In the genomic region with DNA sequence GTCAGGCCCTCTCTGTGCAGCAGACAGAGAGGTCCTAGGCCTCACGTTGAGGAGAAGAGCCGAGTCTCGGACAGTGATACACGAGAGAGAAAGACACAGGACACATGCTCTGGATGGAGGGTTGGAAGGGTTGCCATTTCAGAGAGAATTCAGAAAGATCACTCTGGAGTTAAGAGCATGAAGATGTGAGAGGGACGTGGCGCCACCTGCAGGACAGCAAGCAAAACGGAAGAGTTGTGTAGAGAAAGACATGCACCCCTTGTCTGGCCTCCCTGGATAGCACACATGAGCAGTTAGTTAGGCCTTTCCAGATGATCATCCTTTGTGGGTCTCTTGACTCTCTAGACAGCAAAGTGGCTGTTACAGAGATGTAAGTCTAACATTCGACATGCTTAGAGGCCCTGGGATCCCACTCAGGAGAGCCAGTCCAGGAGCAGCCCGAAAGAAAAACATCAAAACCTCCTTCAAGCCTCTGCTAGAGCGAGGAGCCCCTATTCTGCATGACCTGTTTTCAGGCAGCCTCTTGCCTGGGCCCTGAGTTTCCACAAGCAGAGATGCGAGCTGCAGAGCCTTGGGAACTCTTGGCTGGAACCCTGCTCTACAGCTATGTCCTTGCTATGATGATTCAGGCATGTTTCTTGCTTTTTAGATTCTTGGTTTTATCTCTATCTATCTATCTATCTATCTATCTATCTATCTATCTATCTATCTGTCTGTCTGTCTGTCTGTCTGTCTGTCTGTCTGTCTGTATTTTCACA, we compare ENCODE assay signal across 10 mouse cellular contexts. TPM values are rescaled to one million over a fixed set of nuclear protein-coding genes. Genes with fewer than 3 reads are reported as not detected.
DNase-seq lines count a peak whose midpoint lies in the region; ATAC-seq and TF ChIP-seq lines count a peak whose summit lies in the region.
"Had no signal": no experiment of that assay in that cellular context is flagged by ENCODE, and none has a peak within 500 bp of the region (broad histone marks: within the 10 kb centered on the region; RNA-seq: fewer than 3 reads in every experiment).

No protein-coding gene starts in this region.

- H3K9ac ChIP-seq in forebrain, embryonic 11.5 days (ENCODE audit: low read length), result no peak overlapping the region
- no peak overlapping the region for H3K9ac ChIP-seq in forebrain, embryonic 15.5 days (replicated peaks)
- H3K9ac ChIP-seq: liver, embryonic 15.5 days had no signal

- H3K36me3 ChIP-seq in forebrain, embryonic 11.5 days (ENCODE audit: control insufficient read depth, insufficient read depth, low read length), result no peaks in the 10 kb centered on the region
- H3K36me3 ChIP-seq in forebrain, embryonic 15.5 days, result no peaks in the 10 kb centered on the region
- H3K36me3 ChIP-seq: liver, embryonic 15.5 days had no signal

- 36% methylated on average over 11 of the region's 11 CpGs for WGBS in forebrain, embryonic 11.5 days
- whole genome bisulfite sequencing in forebrain, embryonic 15.5 days, result 38% methylated on average over 11 of the region's 11 CpGs
- WGBS in bone marrow, adult 2 months, result 36% methylated on average over 11 of the region's 11 CpGs

- no peak for TF ChIP-seq POLR2A in bone marrow, adult 2 months (IDR thresholded peaks at IDR 0.05; ENCODE audit: borderline replicate concordance, control insufficient read depth, low read depth, low read length)

- peak; percentile 87 for DNase-seq in forebrain, embryonic 11.5 days (ENCODE audit: low spot score)
- DNase-seq in 416B (ENCODE audit: low read depth), result peak; percentile 85
- peak; percentile 77 to 79 for DNase-seq in kidney, postnatal 25 days
- peak; percentile 79 for DNase-seq in mesoderm, embryonic 11.5 days (ENCODE audit: low read depth, low spot score)
- peak; percentile 53 to 81 for DNase-seq in spleen, postnatal 4 days (ENCODE audit: low spot score in 2 of 2)

- ATAC-seq in forebrain, embryonic 11.5 days (replicated peaks; ENCODE audit: low FRiP score), result no peak
- ATAC-seq in forebrain, embryonic 15.5 days (replicated peaks), result no peak
- ATAC-seq in erythroblast, adult 5-6 weeks (replicated peaks; ENCODE audit: low FRiP score, poor library complexity, severe bottlenecking), result 0 out of 2 replicates have a peak, but pooled peaks have one; percentile 42

- TF ChIP-seq CTCF in bone marrow, adult 2 months (IDR thresholded peaks at IDR 0.05; ENCODE audit: control insufficient read depth, insufficient read depth, low read length), result peak; percentile 98

- H3K4me3 ChIP-seq in forebrain, embryonic 11.5 days (ENCODE audit: low read depth, low read length), result no peak overlapping the region
- H3K4me3 ChIP-seq in forebrain, embryonic 15.5 days, result no peak overlapping the region
- no peak overlapping the region for H3K4me3 ChIP-seq in bone marrow, adult 2 months (replicated peaks; ENCODE audit: control insufficient read depth, low read depth, low read length)
- H3K4me3 ChIP-seq: liver, embryonic 15.5 days had no signal

- H3K27me3 ChIP-seq in forebrain, embryonic 11.5 days (ENCODE audit: control insufficient read depth, insufficient read depth, low read length), result no peaks in the 10 kb centered on the region
- no peaks in the 10 kb centered on the region for H3K27me3 ChIP-seq in forebrain, embryonic 15.5 days

- no peak overlapping the region for H3K4me2 ChIP-seq in forebrain, embryonic 11.5 days (ENCODE audit: low read depth, low read length, severe bottlenecking)
- H3K4me2 ChIP-seq in forebrain, embryonic 15.5 days (replicated peaks), result no peak overlapping the region
- H3K4me2 ChIP-seq: liver, embryonic 15.5 days had no signal

- H3K9me3 ChIP-seq in forebrain, embryonic 11.5 days (ENCODE audit: control insufficient read depth, low read length), result no peaks in the 10 kb centered on the region
- no peaks in the 10 kb centered on the region for H3K9me3 ChIP-seq in forebrain, embryonic 15.5 days
- H3K9me3 ChIP-seq: liver, embryonic 15.5 days had no signal

- no peak overlapping the region for H3K27ac ChIP-seq in forebrain, embryonic 11.5 days (ENCODE audit: low read depth, low read length)
- no peak overlapping the region for H3K27ac ChIP-seq in forebrain, embryonic 15.5 days (replicated peaks)
- no peak overlapping the region for H3K27ac ChIP-seq in bone marrow, adult 2 months (ENCODE audit: control insufficient read depth, insufficient read depth, low read depth, low read length, poor library complexity)
- H3K27ac ChIP-seq: liver, embryonic 15.5 days had no signal

- H3K4me1 ChIP-seq in forebrain, embryonic 11.5 days (replicated peaks; ENCODE audit: control insufficient read depth, insufficient read depth, low read length), result no peaks in the 10 kb centered on the region
- no peaks in the 10 kb centered on the region for H3K4me1 ChIP-seq in forebrain, embryonic 15.5 days
- H3K4me1 ChIP-seq in bone marrow, adult 2 months (ENCODE audit: control insufficient read depth, insufficient read depth, low read length), result peaks cover 2% of the 10 kb centered on the region
- H3K4me1 ChIP-seq: liver, embryonic 15.5 days had no signal

RNA-seq across cellular contexts. Expression of gene Slc25a28, which starts 18.8 kb away (rescaled TPM):
- polyA plus RNA-seq in forebrain, embryonic 11.5 days (2014; fragmentation: Nextera tagmentation; extraction: Ambion mirVana), result 12.1 and 12.6 TPM in 2 replicates
- 17.8 and 18.7 TPM in 2 replicates for polyA plus RNA-seq in forebrain, embryonic 15.5 days (2015; fragmentation: Nextera tagmentation; extraction: Ambion mirVana)
- polyA plus RNA-seq in bone marrow, adult 2 months (2011; ENCODE audit: insufficient read depth, insufficient read length, low replicate concordance, missing spikeins), result 55.6 and 92.8 TPM in 2 replicates
- total RNA-seq in erythroblast, adult 5-6 weeks (2015; ENCODE audit: low replicate concordance), result 3.8 and 12.1 TPM in 2 replicates
- total RNA-seq in erythroblast, adult 5-6 weeks (2017; ENCODE audit: low replicate concordance), result 9.7 and 10.9 TPM in 2 replicates

RNA-seq across cellular contexts. Expression of gene Entpd7, which starts 33.6 kb away (rescaled TPM):
- 10.7 and 11.8 TPM in 2 replicates for polyA plus RNA-seq in forebrain, embryonic 11.5 days (2014; fragmentation: Nextera tagmentation; extraction: Ambion mirVana)
- 8.2 and 8.9 TPM in 2 replicates for polyA plus RNA-seq in forebrain, embryonic 15.5 days (2015; fragmentation: Nextera tagmentation; extraction: Ambion mirVana)
- polyA plus RNA-seq in bone marrow, adult 2 months (2011; ENCODE audit: insufficient read depth, insufficient read length, low replicate concordance, missing spikeins), result 4.4 and 8.0 TPM in 2 replicates
- 3.8 and 4.4 TPM in 2 replicates for total RNA-seq in erythroblast, adult 5-6 weeks (2015; ENCODE audit: low replicate concordance)
- 1.1 TPM in 2 replicates for total RNA-seq in erythroblast, adult 5-6 weeks (2017; ENCODE audit: low replicate concordance)

RNA-seq across cellular contexts. Expression of gene Nkx2-3, which starts 43.8 kb away (rescaled TPM):
- polyA plus RNA-seq in forebrain, embryonic 11.5 days (2014; fragmentation: Nextera tagmentation; extraction: Ambion mirVana), result 4.1 and 5.7 TPM in 2 replicates
- polyA plus RNA-seq in forebrain, embryonic 15.5 days (2015; fragmentation: Nextera tagmentation; extraction: Ambion mirVana), result 3.6 and 4.5 TPM in 2 replicates
- not detected in 2 replicates for polyA plus RNA-seq in bone marrow, adult 2 months (2011; ENCODE audit: insufficient read depth, insufficient read length, low replicate concordance, missing spikeins)
- total RNA-seq in erythroblast, adult 5-6 weeks (2015; ENCODE audit: low replicate concordance), result 1.7 TPM in 1 of 2 replicates, not detected in the other
- not detected in 2 replicates for total RNA-seq in erythroblast, adult 5-6 weeks (2017; ENCODE audit: low replicate concordance)
- total RNA-seq: adrenal gland, adult 18-20 months had no signal
